In genomic region chr2:143332071-143332470, GRCm38 (mm10) we compare ENCODE assay signal across 18 mouse cellular contexts.
"Had no signal": no experiment of that assay in that cellular context is flagged by ENCODE, and none has a peak within 500 bp of the region (broad histone marks: within the 10 kb centered on the region; RNA-seq: fewer than 3 reads in every experiment).

No protein-coding gene starts in this region.

- H3K36me3 ChIP-seq: midbrain, embryonic 10.5 days; midbrain, embryonic 13.5 days had no signal

- DNase-seq: kidney, adult 9 months; kidney, postnatal 14 days; kidney, postnatal 4 days; layer of hippocampus, adult 9-11 months; layer of hippocampus, postnatal 36 days; liver, postnatal 0 days; lung, embryonic 14.5 days; lung, postnatal 36 days; thymus, adult 18-20 months; thymus, postnatal 36 days had no signal

- H3K27me3 ChIP-seq: megakaryocyte, embryonic 14.5 days; midbrain, embryonic 13.5 days had no signal

- H3K4me2 ChIP-seq: lung, embryonic 14.5 days; midbrain, embryonic 13.5 days had no signal

- H3K9me3 ChIP-seq: midbrain, embryonic 10.5 days; midbrain, embryonic 13.5 days had no signal

- H3K4me3 ChIP-seq: left cerebral cortex, adult 2 months; megakaryocyte, embryonic 14.5 days; midbrain, embryonic 10.5 days; midbrain, embryonic 13.5 days; myocyte had no signal

- ATAC-seq: liver, postnatal 0 days; lung, postnatal 0 days; midbrain, embryonic 13.5 days; midbrain, embryonic 16.5 days had no signal

- H3K9ac ChIP-seq: liver, embryonic 14.5 days; liver, postnatal 0 days; lung, embryonic 14.5 days; midbrain, embryonic 13.5 days had no signal

- H3K27ac ChIP-seq: left cerebral cortex, adult 2 months; liver, embryonic 14.5 days; midbrain, embryonic 10.5 days; midbrain, embryonic 13.5 days had no signal

- H3K4me1 ChIP-seq: megakaryocyte, embryonic 14.5 days; midbrain, embryonic 10.5 days; midbrain, embryonic 13.5 days had no signal
